Mouse (Mus musculus): Measurements from ENCODE around the gene Wars.

Wars gene

GRCm38 (mm10) chr12:108826282-108826957, 67.6 kb downstream of the Wars start:
- Histone ChIP-seq H3K4me1 (replicated peaks; ENCODE audit: low read depth, low read length) (peaks cover 23% of the 10 kb centered on the region), H3K4me3 (replicated peaks; ENCODE audit: low read length) (peak overlapping the region; percentile 67), H3K9me3 (ENCODE audit: low read length) (no peaks in the 10 kb centered on the region), H3K36me3 (ENCODE audit: insufficient read depth, low read length) (peaks cover 29% of the 10 kb centered on the region), H3K27me3 (ENCODE audit: insufficient read depth, low read length) (no peaks in the 10 kb centered on the region; the same call in 1 of the 2 replicates)
- no peak for TF ChIP-seq POU5F1 (IDR thresholded peaks at IDR 0.05; ENCODE audit: borderline replicate concordance, low read length)
- TF ChIP-seq CTCF (conservative IDR thresholded peaks at IDR 0.05; ENCODE audit: low read length): no peak
- TF ChIP-seq NANOG (IDR thresholded peaks at IDR 0.05; ENCODE audit: borderline replicate concordance, low read length): no peak

GRCm38 (mm10) chr12:108825561-108826224, 68.3 kb downstream of the Wars start:
- Histone ChIP-seq H3K4me1 (replicated peaks; ENCODE audit: low read depth, low read length) (peaks cover 26% of the 10 kb centered on the region), H3K27me3 (ENCODE audit: insufficient read depth, low read length) (no peaks in the 10 kb centered on the region; the same call in 1 of the 2 replicates), H3K9me3 (ENCODE audit: low read length) (no peaks in the 10 kb centered on the region), H3K4me3 (replicated peaks; ENCODE audit: low read length) (no peak overlapping the region), H3K36me3 (ENCODE audit: insufficient read depth, low read length) (peaks cover 29% of the 10 kb centered on the region)
- TF ChIP-seq NANOG (IDR thresholded peaks at IDR 0.05; ENCODE audit: borderline replicate concordance, low read length): no peak
- no peak for TF ChIP-seq POU5F1 (IDR thresholded peaks at IDR 0.05; ENCODE audit: borderline replicate concordance, low read length)
- no peak for TF ChIP-seq CTCF (conservative IDR thresholded peaks at IDR 0.05; ENCODE audit: low read length)

- no peaks in the 10 kb centered on the region for H3K9me3 ChIP-seq (ENCODE audit: low read length)
- H3K4me3 ChIP-seq (replicated peaks; ENCODE audit: low read length): no peak overlapping the region
- TF ChIP-seq POU5F1 (IDR thresholded peaks at IDR 0.05; ENCODE audit: borderline replicate concordance, low read length) (no peak), CTCF (conservative IDR thresholded peaks at IDR 0.05; ENCODE audit: low read length) (no peak), NANOG (IDR thresholded peaks at IDR 0.05; ENCODE audit: borderline replicate concordance, low read length) (no peak)
- H3K4me1 ChIP-seq (replicated peaks; ENCODE audit: low read depth, low read length): peaks cover 38% of the 10 kb centered on the region
- no peaks in the 10 kb centered on the region; the same call in 1 of the 2 replicates for H3K27me3 ChIP-seq (ENCODE audit: insufficient read depth, low read length)
- H3K36me3 ChIP-seq (ENCODE audit: insufficient read depth, low read length): peaks cover 36% of the 10 kb centered on the region
Measured at GRCm38 (mm10) chr12:108824225-108824874, 69.6 kb downstream of the Wars start.

GRCm38 (mm10) chr12:108823036-108823435, 70.9 kb downstream of the Wars start:
- H3K27me3 ChIP-seq (ENCODE audit: insufficient read depth, low read length): no peaks in the 10 kb centered on the region; the same call in 1 of the 2 replicates
- H3K36me3 ChIP-seq (ENCODE audit: insufficient read depth, low read length): peaks cover 49% of the 10 kb centered on the region
- no peak for TF ChIP-seq NANOG (IDR thresholded peaks at IDR 0.05; ENCODE audit: borderline replicate concordance, low read length)
- no peak for TF ChIP-seq CTCF (conservative IDR thresholded peaks at IDR 0.05; ENCODE audit: low read length)
- TF ChIP-seq POU5F1 (IDR thresholded peaks at IDR 0.05; ENCODE audit: borderline replicate concordance, low read length): no peak
- peaks cover 50% of the 10 kb centered on the region for H3K4me1 ChIP-seq (replicated peaks; ENCODE audit: low read depth, low read length)
- no peaks in the 10 kb centered on the region for H3K9me3 ChIP-seq (ENCODE audit: low read length)
- no peak overlapping the region for H3K4me3 ChIP-seq (replicated peaks; ENCODE audit: low read length)

GRCm38 (mm10) chr12:108820461-108820860, 73.5 kb downstream of the Wars start:
- H3K9me3 ChIP-seq (ENCODE audit: low read length): no peaks in the 10 kb centered on the region
- peaks cover 40% of the 10 kb centered on the region for H3K4me1 ChIP-seq (replicated peaks; ENCODE audit: low read depth, low read length)
- no peaks in the 10 kb centered on the region; the same call in 1 of the 2 replicates for H3K27me3 ChIP-seq (ENCODE audit: insufficient read depth, low read length)
- no peak for TF ChIP-seq CTCF (conservative IDR thresholded peaks at IDR 0.05; ENCODE audit: low read length)
- TF ChIP-seq NANOG (IDR thresholded peaks at IDR 0.05; ENCODE audit: borderline replicate concordance, low read length): no peak
- TF ChIP-seq POU5F1 (IDR thresholded peaks at IDR 0.05; ENCODE audit: borderline replicate concordance, low read length): no peak
- peaks cover 65% of the 10 kb centered on the region for H3K36me3 ChIP-seq (ENCODE audit: insufficient read depth, low read length)
- no peak overlapping the region for H3K4me3 ChIP-seq (replicated peaks; ENCODE audit: low read length)

- peaks cover 96% of the 10 kb centered on the region for H3K36me3 ChIP-seq (ENCODE audit: insufficient read depth, low read length)
- H3K9me3 ChIP-seq (ENCODE audit: low read length): no peaks in the 10 kb centered on the region
- H3K4me1 ChIP-seq (replicated peaks; ENCODE audit: low read depth, low read length): peaks cover 75% of the 10 kb centered on the region
- no peaks in the 10 kb centered on the region for H3K27me3 ChIP-seq (ENCODE audit: insufficient read depth, low read length)
- H3K4me3 ChIP-seq (replicated peaks; ENCODE audit: low read length): no peak overlapping the region
- TF ChIP-seq CTCF (conservative IDR thresholded peaks at IDR 0.05; ENCODE audit: low read length): no peak
- no peak for TF ChIP-seq NANOG (IDR thresholded peaks at IDR 0.05; ENCODE audit: borderline replicate concordance, low read length)
- no peak for TF ChIP-seq POU5F1 (IDR thresholded peaks at IDR 0.05; ENCODE audit: borderline replicate concordance, low read length)
Measured at GRCm38 (mm10) chr12:108816569-108816968, 77.4 kb downstream of the Wars start.

GRCm38 (mm10) chr12:108814470-108814869, 79.5 kb downstream of the Wars start:
- TF ChIP-seq POU5F1 (IDR thresholded peaks at IDR 0.05; ENCODE audit: borderline replicate concordance, low read length) (no peak), NANOG (IDR thresholded peaks at IDR 0.05; ENCODE audit: borderline replicate concordance, low read length) (no peak), CTCF (conservative IDR thresholded peaks at IDR 0.05; ENCODE audit: low read length) (no peak)
- Histone ChIP-seq H3K27me3 (ENCODE audit: insufficient read depth, low read length) (no peaks in the 10 kb centered on the region), H3K4me3 (replicated peaks; ENCODE audit: low read length) (no peak overlapping the region), H3K9me3 (ENCODE audit: low read length) (no peaks in the 10 kb centered on the region), H3K4me1 (replicated peaks; ENCODE audit: low read depth, low read length) (peaks cover 81% of the 10 kb centered on the region), H3K36me3 (ENCODE audit: insufficient read depth, low read length) (peaks cover 98% of the 10 kb centered on the region)

GRCm38 (mm10) chr12:108812463-108812862, 81.5 kb downstream of the Wars start:
- Histone ChIP-seq H3K4me3 (replicated peaks; ENCODE audit: low read length) (no peak overlapping the region), H3K36me3 (ENCODE audit: insufficient read depth, low read length) (peaks cover 99% of the 10 kb centered on the region), H3K9me3 (ENCODE audit: low read length) (no peaks in the 10 kb centered on the region), H3K4me1 (replicated peaks; ENCODE audit: low read depth, low read length) (peaks cover 81% of the 10 kb centered on the region), H3K27me3 (ENCODE audit: insufficient read depth, low read length) (no peaks in the 10 kb centered on the region)
- TF ChIP-seq CTCF (conservative IDR thresholded peaks at IDR 0.05; ENCODE audit: low read length) (no peak), NANOG (IDR thresholded peaks at IDR 0.05; ENCODE audit: borderline replicate concordance, low read length) (no peak), POU5F1 (IDR thresholded peaks at IDR 0.05; ENCODE audit: borderline replicate concordance, low read length) (no peak)

All from E14TG2a.4 (cell line).